Mouse (Mus musculus) embryonic facial prominence, embryonic 13.5 days (tissue): ENCODE results near the gene Sstr4. TPM values are rescaled to one million over a fixed set of nuclear protein-coding genes. Genes with fewer than 3 reads are reported as not detected.

Experiments
- ATAC-seq: fragments of 200-750 bp; cut with Nextera tagmentation; 2 replicates; pipeline ENCODE4 v1.8.0; 2017; ENCODE audit warnings: low read depth; ENCODE audit not compliant: insufficient number of reproducible peaks, insufficient read depth, low FRiP score, low TSS enrichment
- H3K27ac ChIP-seq: fragments of 300-500 bp; sonication (generic); 2 replicates; pipeline ENCODE4 v1.5.1; 2015; ENCODE audit warnings: moderate library complexity, mild to moderate bottlenecking, inconsistent platforms
- H3K27me3 ChIP-seq: fragments of 300-500 bp; sonication (generic); 2 replicates; pipeline ENCODE4 v1.6.1; 2015; ENCODE audit warnings: mild to moderate bottlenecking, inconsistent platforms
- H3K36me3 ChIP-seq: fragments of 300-500 bp; sonication (generic); 2 replicates; pipeline ENCODE4 v1.6.1; 2015; ENCODE audit warnings: mild to moderate bottlenecking, inconsistent platforms
- H3K4me1 ChIP-seq: fragments of 300-500 bp; sonication (generic); 2 replicates; pipeline ENCODE4 v1.6.1; 2015; ENCODE audit warnings: inconsistent platforms
- H3K4me2 ChIP-seq: fragments of 300-500 bp; sonication (generic); 2 replicates; pipeline ENCODE4 v1.6.1; 2015; ENCODE audit warnings: moderate library complexity, mild to moderate bottlenecking, inconsistent platforms
- H3K4me3 ChIP-seq: fragments of 300-500 bp; sonication (generic); 2 replicates; pipeline ENCODE4 v1.5.1; 2015; ENCODE audit warnings: mild to moderate bottlenecking, inconsistent platforms
- H3K9ac ChIP-seq: fragments of 300-500 bp; sonication (generic); 2 replicates; pipeline ENCODE4 v1.6.1; 2015; ENCODE audit warnings: mild to moderate bottlenecking, inconsistent platforms
- H3K9me3 ChIP-seq: fragments of 300-500 bp; sonication (generic); 2 replicates; pipeline ENCODE4 v1.6.1; 2016; ENCODE audit warnings: inconsistent platforms
- WGBS: fragments of 180-500 bp; shearing (Covaris S2); methylation state at CpG from one replicate; pipeline ENCODE4 v1.1.7; 2015; ENCODE audit warnings: mixed read lengths; 5-methylcytosine and 5-hydroxymethylcytosine counted together
- polyA plus RNA-seq: library from polyadenylated mRNA; unstranded; fragments of >200 nt; fragmentation: Nextera tagmentation; extraction: Ambion mirVana; gene quantifications from 2 replicates; pipeline ENCODE4 v1.2.1, GENCODE M21; 2015

The Sstr4 gene
- 2.0 and 2.3 TPM in 2 replicates for polyA plus RNA-seq

DNA sequence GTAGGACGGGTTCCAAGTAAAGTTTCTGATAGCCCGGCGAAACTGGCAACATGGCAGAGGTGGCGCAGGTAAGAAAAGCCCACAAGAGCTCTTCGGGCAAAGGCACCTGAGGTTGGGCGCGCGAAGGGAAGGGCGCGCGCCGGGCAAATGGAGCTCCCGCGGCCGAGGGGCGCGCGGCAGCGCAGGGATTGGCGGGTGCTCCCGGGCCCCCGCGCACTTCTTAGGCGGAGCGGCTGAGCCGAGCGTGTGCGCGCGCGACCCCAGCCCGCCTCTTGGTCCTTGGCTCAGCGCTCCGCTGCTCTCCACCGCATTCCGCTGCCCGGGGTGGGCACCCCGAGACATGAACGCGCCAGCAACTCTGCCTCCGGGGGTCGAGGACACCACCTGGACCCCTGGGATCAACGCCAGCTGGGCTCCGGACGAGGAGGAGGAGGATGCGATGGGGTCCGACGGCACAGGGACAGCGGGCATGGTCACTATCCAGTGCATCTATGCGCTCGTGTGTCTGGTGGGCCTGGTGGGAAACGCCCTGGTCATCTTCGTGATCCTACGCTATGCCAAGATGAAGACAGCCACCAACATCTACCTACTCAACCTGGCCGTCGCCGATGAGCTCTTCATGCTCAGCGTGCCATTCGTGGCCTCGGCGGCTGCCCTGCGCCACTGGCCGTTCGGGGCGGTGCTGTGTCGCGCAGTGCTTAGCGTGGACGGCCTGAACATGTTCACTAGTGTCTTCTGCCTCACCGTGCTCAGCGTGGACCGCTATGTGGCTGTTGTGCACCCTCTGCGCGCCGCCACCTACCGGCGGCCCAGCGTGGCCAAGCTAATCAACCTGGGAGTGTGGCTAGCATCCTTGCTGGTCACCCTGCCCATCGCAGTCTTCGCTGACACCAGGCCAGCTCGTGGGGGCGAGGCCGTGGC, at the start of gene Sstr4:
TSS of gene Sstr4 (plus strand) at position 214 of the 921 bp plus-strand sequence.
- peaks cover 57% of the 10 kb centered on the region for H3K27me3 ChIP-seq
- 4% methylated on average over 75 of the region's 83 CpGs for WGBS
- no peak within 1 kb of the TSS for H3K27ac ChIP-seq

GRCm38 (mm10) chr2:148345373-148345772, 49.8 kb upstream of the Sstr4 start:
- no peak overlapping the region for H3K4me2 ChIP-seq
- no peaks in the 10 kb centered on the region for H3K36me3 ChIP-seq
- H3K4me1 ChIP-seq: no peaks in the 10 kb centered on the region
- no peak for ATAC-seq
- H3K4me3 ChIP-seq: no peak overlapping the region
- no peak overlapping the region for H3K27ac ChIP-seq
- no peaks in the 10 kb centered on the region for H3K9me3 ChIP-seq
- no peak overlapping the region for H3K9ac ChIP-seq
- no peaks in the 10 kb centered on the region for H3K27me3 ChIP-seq

More for the DNA sequence above, at the start of gene Sstr4:
- H3K9ac ChIP-seq: peak within 1 kb of the TSS; percentile 60
- H3K4me3 ChIP-seq: peak within 1 kb of the TSS; percentile 51
- H3K9me3 ChIP-seq: no peaks in the 10 kb centered on the region
- ATAC-seq: peak; percentile 62; the same call in 1 of the 2 replicates
- H3K4me2 ChIP-seq: peak within 1 kb of the TSS; percentile 92
- no peaks in the 10 kb centered on the region for H3K36me3 ChIP-seq
- H3K4me1 ChIP-seq: peaks cover 10% of the 10 kb centered on the region

DNA sequence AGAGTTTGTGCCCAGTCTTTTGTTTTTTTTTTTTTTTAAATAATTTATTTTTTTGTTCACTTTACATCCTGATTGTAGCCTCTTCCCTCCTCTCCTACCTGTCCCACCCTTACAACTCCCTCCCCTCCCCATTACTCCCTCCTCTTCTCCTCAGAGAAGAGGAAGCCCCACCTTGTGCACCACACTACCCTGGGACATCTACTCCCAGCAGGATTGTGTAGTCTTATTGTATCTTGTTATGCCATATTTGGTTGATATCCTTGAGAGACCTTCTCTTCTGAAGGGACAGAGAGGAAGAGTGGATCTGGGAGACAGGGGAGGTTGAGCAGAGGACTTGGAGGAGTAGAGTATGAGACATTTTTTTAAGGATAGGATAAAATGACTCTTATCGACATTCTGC, 48.2 kb upstream of the Sstr4 start:
- Histone ChIP-seq H3K4me2 (no peak overlapping the region), H3K9me3 (no peaks in the 10 kb centered on the region), H3K4me1 (no peaks in the 10 kb centered on the region), H3K36me3 (no peaks in the 10 kb centered on the region), H3K27me3 (no peaks in the 10 kb centered on the region), H3K9ac (no peak overlapping the region), H3K27ac (no peak overlapping the region), H3K4me3 (no peak overlapping the region)
- WGBS: 95% methylated on average over 1 of the region's 1 CpGs
- no peak for ATAC-seq

GRCm38 (mm10) chr2:148349509-148350307, 45.4 kb upstream of the Sstr4 start:
- no peaks in the 10 kb centered on the region for H3K27me3 ChIP-seq
- H3K9ac ChIP-seq: no peak overlapping the region
- H3K9me3 ChIP-seq: no peaks in the 10 kb centered on the region
- no peak for ATAC-seq
- no peaks in the 10 kb centered on the region for H3K36me3 ChIP-seq
- no peak overlapping the region for H3K4me3 ChIP-seq
- H3K27ac ChIP-seq: no peak overlapping the region
- H3K4me2 ChIP-seq: no peak overlapping the region
- no peaks in the 10 kb centered on the region for H3K4me1 ChIP-seq
- WGBS: 71% methylated on average over 4 of the region's 4 CpGs

GRCm38 (mm10) chr2:148350460-148350859, 44.7 kb upstream of the Sstr4 start:
- no peaks in the 10 kb centered on the region for H3K4me1 ChIP-seq
- H3K36me3 ChIP-seq: no peaks in the 10 kb centered on the region
- 62% methylated on average over 2 of the region's 2 CpGs for WGBS
- no peak overlapping the region for H3K4me2 ChIP-seq
- no peak overlapping the region for H3K27ac ChIP-seq
- H3K9ac ChIP-seq: no peak overlapping the region
- H3K4me3 ChIP-seq: no peak overlapping the region
- ATAC-seq: no peak
- H3K9me3 ChIP-seq: no peaks in the 10 kb centered on the region
- no peaks in the 10 kb centered on the region for H3K27me3 ChIP-seq

DNA sequence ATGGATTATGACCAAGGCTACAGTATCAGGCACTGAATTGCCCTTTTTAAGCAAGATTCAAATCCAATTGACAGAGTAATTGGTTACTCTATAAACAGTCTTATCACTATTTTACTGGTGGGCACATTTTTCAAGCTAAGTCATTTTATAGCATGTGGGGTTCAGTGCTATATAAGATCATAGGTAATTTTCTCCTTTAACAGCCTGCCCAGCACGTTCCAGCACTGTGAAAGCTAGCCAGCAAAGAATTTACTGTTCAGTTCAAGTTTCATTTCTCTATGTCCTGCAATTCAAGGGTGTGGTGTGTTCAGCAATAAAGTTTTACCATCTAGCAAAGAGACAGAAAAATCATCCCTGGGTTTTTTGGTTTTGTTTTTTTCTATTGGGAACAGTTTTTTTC, 42.5 kb upstream of the Sstr4 start:
- Histone ChIP-seq H3K9ac (no peak overlapping the region), H3K27ac (no peak overlapping the region), H3K9me3 (no peaks in the 10 kb centered on the region), H3K36me3 (no peaks in the 10 kb centered on the region), H3K4me1 (no peaks in the 10 kb centered on the region), H3K4me3 (no peak overlapping the region), H3K27me3 (no peaks in the 10 kb centered on the region), H3K4me2 (no peak overlapping the region)
- no peak for ATAC-seq
- 64% methylated on average over 1 of the region's 1 CpGs for WGBS

DNA sequence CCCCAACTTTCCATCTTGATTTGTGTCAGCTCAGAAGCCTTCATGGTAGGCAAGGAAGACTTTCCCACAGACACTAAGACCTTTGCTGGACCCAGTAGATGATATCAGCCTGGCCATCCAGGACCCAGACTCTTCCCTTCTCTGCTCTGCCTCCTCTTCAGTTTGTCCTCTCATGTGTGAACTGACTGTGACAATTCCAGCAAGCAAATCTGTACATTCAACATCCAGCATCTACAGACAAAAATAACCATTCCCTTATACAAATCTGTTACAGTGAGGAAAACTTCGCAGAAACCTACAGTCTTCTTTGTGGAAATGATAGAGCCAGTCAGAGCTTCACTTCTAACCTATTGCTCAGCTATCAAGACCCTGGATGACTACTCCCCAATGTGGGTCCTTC, 38.0 kb upstream of the Sstr4 start:
- no peaks in the 10 kb centered on the region for H3K27me3 ChIP-seq
- no peaks in the 10 kb centered on the region for H3K4me1 ChIP-seq
- no peak overlapping the region for H3K4me2 ChIP-seq
- no peaks in the 10 kb centered on the region for H3K9me3 ChIP-seq
- no peak overlapping the region for H3K4me3 ChIP-seq
- no peak overlapping the region for H3K27ac ChIP-seq
- no peak for ATAC-seq
- H3K9ac ChIP-seq: no peak overlapping the region
- 89% methylated on average over 1 of the region's 1 CpGs for WGBS
- no peaks in the 10 kb centered on the region for H3K36me3 ChIP-seq

DNA sequence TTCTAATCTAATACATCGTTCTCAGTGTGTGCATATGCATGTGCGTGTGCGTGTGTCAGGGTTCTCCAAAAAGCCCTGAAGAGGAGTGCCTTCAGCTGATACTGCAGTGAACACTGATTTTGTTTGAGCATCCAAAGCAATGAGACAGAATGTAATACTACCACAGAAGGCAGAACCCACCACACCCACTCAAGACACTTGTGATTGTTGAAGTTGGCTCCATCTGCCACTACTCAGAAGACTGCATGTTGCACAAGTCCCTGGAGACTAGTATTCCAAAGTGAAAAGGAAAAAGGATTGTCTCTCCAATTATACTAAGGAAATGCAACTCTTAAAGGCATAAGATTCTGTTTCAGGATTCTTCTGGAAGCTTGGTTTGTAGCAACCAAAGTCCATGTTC, 30.6 kb upstream of the Sstr4 start:
- Histone ChIP-seq H3K4me2 (no peak overlapping the region), H3K4me1 (no peaks in the 10 kb centered on the region), H3K27me3 (no peaks in the 10 kb centered on the region), H3K36me3 (no peaks in the 10 kb centered on the region), H3K27ac (no peak overlapping the region), H3K9ac (no peak overlapping the region), H3K9me3 (no peaks in the 10 kb centered on the region), H3K4me3 (no peak overlapping the region)
- WGBS: 89% methylated on average over 3 of the region's 3 CpGs
- ATAC-seq: no peak

GRCm38 (mm10) chr2:148365227-148365626, 29.9 kb upstream of the Sstr4 start:
- H3K4me2 ChIP-seq: no peak overlapping the region
- H3K9ac ChIP-seq: no peak overlapping the region
- WGBS: 23% methylated on average over 1 of the region's 1 CpGs
- H3K9me3 ChIP-seq: no peaks in the 10 kb centered on the region
- no peaks in the 10 kb centered on the region for H3K4me1 ChIP-seq
- no peak overlapping the region for H3K4me3 ChIP-seq
- no peaks in the 10 kb centered on the region for H3K27me3 ChIP-seq
- no peaks in the 10 kb centered on the region for H3K36me3 ChIP-seq
- H3K27ac ChIP-seq: no peak overlapping the region
- no peak for ATAC-seq

- no peaks in the 10 kb centered on the region for H3K36me3 ChIP-seq
- H3K9ac ChIP-seq: no peak overlapping the region
- H3K27ac ChIP-seq: no peak overlapping the region
- no peak overlapping the region for H3K4me2 ChIP-seq
- no peaks in the 10 kb centered on the region for H3K4me1 ChIP-seq
- no peaks in the 10 kb centered on the region for H3K9me3 ChIP-seq
- H3K27me3 ChIP-seq: no peaks in the 10 kb centered on the region
- ATAC-seq: no peak
- H3K4me3 ChIP-seq: no peak overlapping the region
- WGBS: 76% methylated on average over 4 of the region's 4 CpGs
Observed at GRCm38 (mm10) chr2:148371743-148372630, 23.2 kb upstream of the Sstr4 start.

DNA sequence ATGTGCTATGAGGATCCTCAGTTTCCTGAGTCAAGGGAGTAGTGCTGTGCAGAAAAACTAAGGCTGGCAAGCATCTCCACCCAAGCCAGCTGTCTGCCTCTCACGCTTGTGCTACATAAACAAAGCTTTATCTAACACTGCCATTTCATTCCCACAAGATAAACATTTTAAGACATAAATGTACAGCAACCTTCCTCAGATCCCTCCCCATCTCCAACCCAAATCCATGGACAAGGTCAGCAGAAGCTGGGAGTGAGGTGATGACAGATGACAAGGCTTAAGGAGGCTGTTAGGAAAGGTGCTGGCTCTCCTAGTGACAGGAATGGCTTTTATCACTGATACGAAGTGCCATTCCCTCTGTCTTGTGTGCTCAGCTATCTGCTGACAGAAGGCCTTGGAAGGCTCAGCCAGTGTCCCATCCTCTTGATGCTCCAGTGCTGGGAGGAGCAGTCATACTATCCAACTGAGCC, 21.5 kb upstream of the Sstr4 start:
- H3K4me2 ChIP-seq: no peak overlapping the region
- no peaks in the 10 kb centered on the region for H3K36me3 ChIP-seq
- WGBS: 69% methylated on average over 2 of the region's 2 CpGs
- H3K9ac ChIP-seq: no peak overlapping the region
- no peaks in the 10 kb centered on the region for H3K4me1 ChIP-seq
- no peaks in the 10 kb centered on the region for H3K9me3 ChIP-seq
- H3K27ac ChIP-seq: no peak overlapping the region
- no peak overlapping the region for H3K4me3 ChIP-seq
- no peaks in the 10 kb centered on the region for H3K27me3 ChIP-seq
- ATAC-seq: no peak
